Mouse (Mus musculus): ENCODE data around the gene Naa15. TPM values are rescaled to one million over a fixed set of nuclear protein-coding genes. Genes with fewer than 3 reads are reported as not detected.
A peak's percentile ranks its signal among the peaks of the same experiment; 100 is the strongest.

Naa15 gene
- polyA plus RNA-seq, 1 experiment from 2014 or later: 38.2 TPM

DNA sequence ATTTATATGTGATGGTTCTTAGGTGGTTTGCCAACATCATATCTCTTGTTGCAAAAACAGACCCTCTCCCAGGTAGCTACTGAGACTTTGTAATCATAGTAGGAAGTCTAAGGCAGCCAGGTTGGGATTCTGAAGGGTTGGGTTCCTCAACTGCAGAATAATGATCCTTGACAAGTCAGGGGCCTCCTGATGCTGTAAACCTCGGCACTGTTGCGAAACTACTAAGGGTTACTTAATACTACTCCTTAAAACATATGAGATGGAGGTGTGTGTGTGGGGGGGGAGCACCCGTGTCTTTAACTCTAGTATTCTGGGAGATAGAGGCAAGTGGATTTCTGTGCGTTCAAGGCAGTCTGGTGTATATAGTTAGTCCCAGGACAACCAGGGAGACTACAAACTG lies 70.4 kb downstream of the Naa15 start:
- Histone ChIP-seq H3K9me3 (replicated peaks; ENCODE audit: control insufficient read depth, low read length, poor library complexity, severe bottlenecking) (no peaks in the 10 kb centered on the region), H3K4me3 (ENCODE audit: low read depth, low read length) (peak overlapping the region; percentile 82), H3K27ac (ENCODE audit: low read length) (no peak overlapping the region), H3K27me3 (ENCODE audit: control insufficient read depth, insufficient read depth, low read depth, low read length) (no peaks in the 10 kb centered on the region), H3K4me1 (ENCODE audit: control insufficient read depth, insufficient read depth, low read length) (peaks cover 24% of the 10 kb centered on the region), H3K4me2 (ENCODE audit: low read length) (peak overlapping the region; percentile 93), H3K9ac (ENCODE audit: low read depth, low read length) (0 out of 2 replicates have a peak overlapping the region, but pooled peaks have one; percentile 31), H3K36me3 (ENCODE audit: control insufficient read depth, insufficient read depth, low read length) (no peaks in the 10 kb centered on the region)
- ATAC-seq: no peak
- 76% methylated on average over 4 of the region's 4 CpGs for WGBS

DNA sequence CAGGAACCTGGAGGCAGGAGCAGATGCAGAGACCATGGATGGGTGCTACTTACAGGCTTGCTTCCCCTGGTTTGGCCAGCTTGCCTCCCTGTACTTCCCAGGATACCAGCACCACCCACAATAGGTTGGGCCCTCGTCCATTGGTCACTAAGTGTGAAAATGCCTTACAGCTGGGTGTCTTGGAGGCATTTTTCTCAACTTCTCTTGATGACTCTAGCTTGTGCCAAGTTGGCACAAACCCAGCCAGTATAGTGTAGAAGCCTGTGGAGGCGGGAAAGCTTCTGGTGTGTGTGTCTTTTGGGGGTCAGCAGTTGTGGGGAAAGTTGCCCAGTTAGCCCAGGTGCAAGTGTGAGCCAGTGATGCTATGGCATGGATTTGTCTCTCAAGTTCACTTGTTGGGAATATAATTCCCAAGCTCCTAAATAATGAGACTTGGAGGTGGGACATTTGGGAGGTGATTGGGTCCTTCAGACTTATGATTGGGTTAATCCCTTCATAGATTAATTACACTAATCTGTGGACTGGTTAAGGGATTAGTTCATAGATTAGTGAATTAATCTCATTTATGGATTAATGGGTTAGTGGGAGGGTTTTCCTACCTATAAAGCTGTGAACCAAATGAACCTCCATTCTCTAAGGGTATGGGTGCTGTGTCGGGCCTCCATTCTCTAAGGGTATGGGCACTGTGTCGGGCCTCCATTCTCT lies 71.7 kb downstream of the Naa15 start:
- WGBS: 79% methylated on average over 4 of the region's 4 CpGs
- H3K4me3 ChIP-seq (ENCODE audit: low read depth, low read length): no peak overlapping the region
- no peaks in the 10 kb centered on the region; the same call in 1 of the 2 replicates for H3K36me3 ChIP-seq (ENCODE audit: control insufficient read depth, insufficient read depth, low read length)
- no peak for ATAC-seq
- no peak overlapping the region for H3K4me2 ChIP-seq (ENCODE audit: low read length)
- H3K27me3 ChIP-seq (ENCODE audit: control insufficient read depth, insufficient read depth, low read depth, low read length): no peaks in the 10 kb centered on the region
- H3K27ac ChIP-seq (ENCODE audit: low read length): no peak overlapping the region
- no peaks in the 10 kb centered on the region for H3K9me3 ChIP-seq (replicated peaks; ENCODE audit: control insufficient read depth, low read length, poor library complexity, severe bottlenecking)
- peaks cover 24% of the 10 kb centered on the region for H3K4me1 ChIP-seq (ENCODE audit: control insufficient read depth, insufficient read depth, low read length)
- H3K9ac ChIP-seq (ENCODE audit: low read depth, low read length): no peak overlapping the region

DNA sequence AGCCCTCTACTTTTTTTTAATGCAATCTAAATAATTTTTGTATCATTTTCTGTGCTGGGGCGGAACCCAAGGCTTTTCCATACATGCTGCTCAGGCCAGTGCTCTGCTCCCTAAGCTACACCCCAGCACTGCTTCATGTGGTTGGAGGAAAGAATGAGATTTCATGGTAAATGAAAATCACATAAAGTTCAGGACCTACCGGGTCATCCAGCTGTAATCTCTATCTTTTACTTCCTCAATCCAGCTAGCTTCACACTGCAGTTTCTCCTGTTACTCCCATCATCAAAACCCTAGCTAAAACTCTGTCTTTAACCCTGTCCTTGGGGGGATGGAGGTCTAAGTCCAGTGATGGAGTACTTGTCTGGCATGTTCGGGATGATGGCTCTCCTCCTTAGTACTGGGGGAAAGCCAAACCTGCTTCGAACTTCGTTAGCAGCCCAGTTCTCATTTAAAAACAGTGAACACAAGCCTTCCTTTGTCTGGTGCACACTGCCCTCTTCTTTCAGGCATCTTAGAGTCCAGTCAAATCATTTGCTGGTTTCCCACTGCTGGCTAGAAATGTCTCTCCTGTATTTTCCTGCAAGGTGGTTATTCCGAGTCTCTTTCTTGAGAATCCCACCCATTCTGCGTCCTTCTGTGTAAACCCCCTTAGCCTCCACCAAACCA lies 75.3 kb downstream of the Naa15 start:
- Histone ChIP-seq H3K9ac (ENCODE audit: low read depth, low read length) (no peak overlapping the region), H3K9me3 (replicated peaks; ENCODE audit: control insufficient read depth, low read length, poor library complexity, severe bottlenecking) (no peaks in the 10 kb centered on the region), H3K27me3 (ENCODE audit: control insufficient read depth, insufficient read depth, low read depth, low read length) (no peaks in the 10 kb centered on the region), H3K4me1 (ENCODE audit: control insufficient read depth, insufficient read depth, low read length) (peaks cover 12% of the 10 kb centered on the region), H3K27ac (ENCODE audit: low read length) (no peak overlapping the region), H3K4me2 (ENCODE audit: low read length) (no peak overlapping the region), H3K4me3 (ENCODE audit: low read depth, low read length) (no peak overlapping the region), H3K36me3 (ENCODE audit: control insufficient read depth, insufficient read depth, low read length) (peaks cover 13% of the 10 kb centered on the region)
- no peak for ATAC-seq
- 78% methylated on average over 7 of the region's 7 CpGs for WGBS

DNA sequence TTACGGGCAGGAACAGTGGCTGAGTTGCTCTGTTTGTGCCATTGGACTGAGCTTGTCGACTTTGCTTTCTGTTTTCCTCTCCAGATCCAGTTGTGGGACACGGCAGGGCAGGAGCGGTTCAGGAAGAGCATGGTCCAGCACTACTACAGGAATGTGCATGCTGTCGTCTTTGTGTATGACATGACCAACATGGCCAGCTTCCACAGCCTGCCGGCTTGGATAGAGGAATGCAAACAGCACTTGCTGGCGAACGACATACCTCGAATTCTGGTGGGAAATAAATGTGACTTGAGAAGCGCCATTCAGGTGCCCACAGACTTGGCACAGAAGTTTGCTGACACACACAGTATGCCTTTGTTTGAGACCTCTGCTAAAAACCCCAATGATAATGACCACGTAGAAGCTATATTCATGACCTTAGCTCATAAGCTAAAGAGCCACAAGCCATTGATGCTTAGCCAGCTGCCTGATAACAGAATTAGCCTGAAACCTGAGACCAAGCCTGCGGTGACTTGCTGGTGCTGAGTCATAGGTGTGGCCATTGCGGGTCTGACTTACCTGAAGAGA lies 78.4 kb downstream of the Naa15 start:
- WGBS: 95% methylated on average over 13 of the region's 13 CpGs
- no peaks in the 10 kb centered on the region for H3K27me3 ChIP-seq (ENCODE audit: control insufficient read depth, insufficient read depth, low read depth, low read length)
- no peak overlapping the region for H3K4me3 ChIP-seq (ENCODE audit: low read depth, low read length)
- H3K9ac ChIP-seq (ENCODE audit: low read depth, low read length): no peak overlapping the region
- no peak overlapping the region for H3K4me2 ChIP-seq (ENCODE audit: low read length)
- no peaks in the 10 kb centered on the region for H3K9me3 ChIP-seq (replicated peaks; ENCODE audit: control insufficient read depth, low read length, poor library complexity, severe bottlenecking)
- H3K36me3 ChIP-seq (ENCODE audit: control insufficient read depth, insufficient read depth, low read length): peaks cover 13% of the 10 kb centered on the region
- no peak for ATAC-seq
- H3K27ac ChIP-seq (ENCODE audit: low read length): no peak overlapping the region
- no peaks in the 10 kb centered on the region for H3K4me1 ChIP-seq (ENCODE audit: control insufficient read depth, insufficient read depth, low read length)

DNA sequence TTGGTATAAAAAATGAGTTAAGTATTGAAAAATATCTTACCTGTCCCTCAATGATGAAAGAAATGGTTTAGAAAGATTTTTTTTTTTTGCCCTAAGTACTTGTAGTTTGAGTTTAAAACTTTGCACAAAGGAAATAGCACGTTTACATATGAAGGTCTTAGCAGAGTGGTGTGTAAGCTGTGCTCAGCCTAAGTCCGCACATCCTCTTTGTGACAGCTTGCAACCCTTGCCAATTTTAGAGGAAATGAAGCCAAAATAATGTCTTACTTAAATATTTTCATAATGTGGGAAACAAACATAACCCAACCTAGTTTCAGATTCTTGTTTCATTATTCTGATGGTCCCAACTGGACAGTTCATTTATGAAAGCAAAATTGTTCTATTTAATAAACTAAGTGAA lies 79.5 kb downstream of the Naa15 start:
- H3K9ac ChIP-seq (ENCODE audit: low read depth, low read length): no peak overlapping the region
- H3K27me3 ChIP-seq (ENCODE audit: control insufficient read depth, insufficient read depth, low read depth, low read length): no peaks in the 10 kb centered on the region
- no peak overlapping the region for H3K4me2 ChIP-seq (ENCODE audit: low read length)
- H3K9me3 ChIP-seq (replicated peaks; ENCODE audit: control insufficient read depth, low read length, poor library complexity, severe bottlenecking): no peaks in the 10 kb centered on the region
- 89% methylated on average over 2 of the region's 2 CpGs for WGBS
- H3K27ac ChIP-seq (ENCODE audit: low read length): no peak overlapping the region
- H3K4me3 ChIP-seq (ENCODE audit: low read depth, low read length): no peak overlapping the region
- no peak for ATAC-seq
- H3K36me3 ChIP-seq (ENCODE audit: control insufficient read depth, insufficient read depth, low read length): peaks cover 13% of the 10 kb centered on the region
- H3K4me1 ChIP-seq (ENCODE audit: control insufficient read depth, insufficient read depth, low read length): no peaks in the 10 kb centered on the region

DNA sequence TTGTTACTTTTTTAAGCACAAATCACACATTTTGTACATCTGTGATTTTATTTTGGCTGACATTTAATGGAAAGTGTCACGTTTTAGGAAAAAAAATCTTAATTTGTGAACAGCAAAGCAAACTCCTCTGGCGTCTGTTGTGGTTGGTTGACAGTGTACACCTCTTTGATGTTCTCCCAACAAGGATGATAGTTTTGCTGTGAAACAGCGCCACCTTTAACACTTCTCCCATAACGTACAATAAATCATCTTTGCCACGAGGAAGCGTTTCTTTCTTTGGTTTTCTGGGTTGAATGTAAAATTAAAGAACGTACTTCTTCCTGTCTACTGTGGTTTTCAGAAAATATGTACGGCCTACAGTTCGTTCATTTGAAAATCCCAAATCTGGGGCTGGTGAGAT lies 80.7 kb downstream of the Naa15 start:
- Histone ChIP-seq H3K4me2 (ENCODE audit: low read length) (no peak overlapping the region), H3K4me1 (ENCODE audit: control insufficient read depth, insufficient read depth, low read length) (no peaks in the 10 kb centered on the region), H3K36me3 (ENCODE audit: control insufficient read depth, insufficient read depth, low read length) (peaks cover 13% of the 10 kb centered on the region), H3K27ac (ENCODE audit: low read length) (no peak overlapping the region), H3K9me3 (replicated peaks; ENCODE audit: control insufficient read depth, low read length, poor library complexity, severe bottlenecking) (no peaks in the 10 kb centered on the region), H3K9ac (ENCODE audit: low read depth, low read length) (no peak overlapping the region), H3K27me3 (ENCODE audit: control insufficient read depth, insufficient read depth, low read depth, low read length) (no peaks in the 10 kb centered on the region), H3K4me3 (ENCODE audit: low read depth, low read length) (no peak overlapping the region)
- 94% methylated on average over 9 of the region's 9 CpGs for WGBS
- ATAC-seq: no peak

DNA sequence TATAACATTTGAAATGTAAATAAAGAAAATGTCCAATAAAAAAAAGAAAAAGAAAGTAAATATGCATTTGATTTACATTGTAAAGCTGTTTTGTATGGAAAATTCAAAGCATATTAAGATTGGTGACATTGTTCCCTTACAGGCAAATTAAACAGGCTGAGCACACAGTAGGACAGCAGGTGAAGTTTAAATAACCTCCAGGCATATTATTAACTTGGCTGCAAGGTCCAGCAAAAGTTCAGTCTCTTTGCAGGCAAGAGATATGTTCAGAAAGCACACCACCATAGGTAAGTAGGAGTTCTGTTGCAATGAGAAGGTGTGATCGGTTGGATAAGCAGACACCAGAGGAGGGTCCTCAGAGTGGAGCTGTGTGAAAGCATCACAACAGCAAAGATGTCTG lies 83.0 kb downstream of the Naa15 start:
- WGBS: 100% methylated on average over 1 of the region's 1 CpGs
- Histone ChIP-seq H3K4me3 (ENCODE audit: low read depth, low read length) (no peak overlapping the region), H3K4me2 (ENCODE audit: low read length) (no peak overlapping the region), H3K9ac (ENCODE audit: low read depth, low read length) (no peak overlapping the region), H3K27me3 (ENCODE audit: control insufficient read depth, insufficient read depth, low read depth, low read length) (no peaks in the 10 kb centered on the region), H3K4me1 (ENCODE audit: control insufficient read depth, insufficient read depth, low read length) (no peaks in the 10 kb centered on the region), H3K27ac (ENCODE audit: low read length) (no peak overlapping the region), H3K36me3 (ENCODE audit: control insufficient read depth, insufficient read depth, low read length) (peaks cover 13% of the 10 kb centered on the region), H3K9me3 (replicated peaks; ENCODE audit: control insufficient read depth, low read length, poor library complexity, severe bottlenecking) (no peaks in the 10 kb centered on the region)
- no peak for ATAC-seq

DNA sequence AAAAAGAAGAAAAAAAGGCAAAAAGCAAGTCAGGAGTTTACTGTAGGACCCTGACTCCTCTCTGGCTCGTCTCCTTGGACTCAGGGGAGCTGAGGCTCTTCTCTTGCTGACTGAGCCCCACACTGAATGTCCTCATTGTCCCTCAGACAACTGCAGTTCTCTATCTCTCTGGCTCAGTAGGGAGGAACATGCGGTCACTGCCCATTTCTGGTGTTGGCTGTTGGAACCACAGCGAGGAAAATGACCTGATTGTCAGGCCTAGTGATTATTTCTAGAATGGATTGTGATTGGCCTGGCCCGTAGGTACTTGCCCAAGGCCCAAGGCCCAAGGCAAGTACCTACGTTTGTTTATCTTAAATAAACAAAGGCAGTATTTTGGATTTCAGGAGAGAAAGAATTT lies 83.7 kb downstream of the Naa15 start:
- ATAC-seq: no peak
- 81% methylated on average over 5 of the region's 5 CpGs for WGBS
- H3K36me3 ChIP-seq (ENCODE audit: control insufficient read depth, insufficient read depth, low read length): peaks cover 9% of the 10 kb centered on the region

DNA sequence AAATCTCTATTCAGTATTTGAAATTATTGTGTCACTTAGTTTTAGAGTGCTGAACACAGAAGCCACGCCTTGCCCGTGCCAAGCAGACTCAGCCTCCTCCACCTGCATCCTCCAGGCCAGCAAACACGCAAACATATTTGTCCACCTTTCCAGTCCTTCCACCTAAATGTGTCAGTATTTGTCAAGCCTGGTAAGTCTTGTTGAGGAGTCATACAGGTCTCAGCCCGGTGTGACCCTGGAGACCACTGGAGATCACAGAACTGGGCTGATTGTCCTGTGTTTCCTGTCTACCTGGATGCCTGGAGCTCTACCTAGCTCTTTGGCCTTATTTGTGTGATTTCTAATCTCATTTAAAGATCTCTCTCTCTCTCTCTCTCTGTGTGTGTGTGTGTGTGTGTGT lies 84.9 kb downstream of the Naa15 start:
- no peaks in the 10 kb centered on the region for H3K4me1 ChIP-seq (ENCODE audit: control insufficient read depth, insufficient read depth, low read length)
- ATAC-seq: no peak

More for the DNA sequence above, 83.7 kb downstream of the Naa15 start:
- Histone ChIP-seq H3K27me3 (ENCODE audit: control insufficient read depth, insufficient read depth, low read depth, low read length) (no peaks in the 10 kb centered on the region), H3K27ac (ENCODE audit: low read length) (no peak overlapping the region), H3K4me2 (ENCODE audit: low read length) (no peak overlapping the region), H3K4me3 (ENCODE audit: low read depth, low read length) (no peak overlapping the region), H3K9ac (ENCODE audit: low read depth, low read length) (no peak overlapping the region), H3K4me1 (ENCODE audit: control insufficient read depth, insufficient read depth, low read length) (no peaks in the 10 kb centered on the region), H3K9me3 (replicated peaks; ENCODE audit: control insufficient read depth, low read length, poor library complexity, severe bottlenecking) (no peaks in the 10 kb centered on the region)

More for the DNA sequence above, 84.9 kb downstream of the Naa15 start:
- no peak overlapping the region for H3K27ac ChIP-seq (ENCODE audit: low read length)
- H3K36me3 ChIP-seq (ENCODE audit: control insufficient read depth, insufficient read depth, low read length): peaks cover 3% of the 10 kb centered on the region; the same call in 1 of the 2 replicates
- H3K9ac ChIP-seq (ENCODE audit: low read depth, low read length): no peak overlapping the region
- no peaks in the 10 kb centered on the region for H3K27me3 ChIP-seq (ENCODE audit: control insufficient read depth, insufficient read depth, low read depth, low read length)
- no peak overlapping the region for H3K4me3 ChIP-seq (ENCODE audit: low read depth, low read length)
- no peaks in the 10 kb centered on the region for H3K9me3 ChIP-seq (replicated peaks; ENCODE audit: control insufficient read depth, low read length, poor library complexity, severe bottlenecking)
- WGBS: 95% methylated on average over 4 of the region's 4 CpGs
- H3K4me2 ChIP-seq (ENCODE audit: low read length): no peak overlapping the region

All from midbrain, embryonic 16.5 days (tissue).